Mouse (Mus musculus) brain, embryonic 14.5 days (tissue): Measurements from ENCODE around the gene Nfe2l2.
A peak's percentile ranks its signal among the peaks of the same experiment; 100 is the strongest.

Experiments
- CTCF ChIP-seq: fragments of 200-500 bp; IDR thresholded peaks from 2 replicates; pipeline ENCODE4 v1.5.1; 2012; ENCODE audit warnings: inconsistent platforms, mild to moderate bottlenecking, moderate library complexity, borderline replicate concordance; ENCODE audit not compliant: insufficient read depth, insufficient read length; ENCODE audit errors: extremely low read depth
- POLR2A ChIP-seq: fragments of 200-500 bp; IDR thresholded peaks from 2 replicates; pipeline ENCODE4 v1.6.1; 2012; ENCODE audit warnings: mild to moderate bottlenecking, inconsistent platforms, borderline replicate concordance; ENCODE audit not compliant: poor library complexity, insufficient read depth, insufficient read length, severe bottlenecking; ENCODE audit errors: extremely low read depth

GRCm38 (mm10) chr2:75659629-75659960, 44.8 kb downstream of the Nfe2l2 start:
- TF ChIP-seq CTCF (no peak), POLR2A (peak; percentile 44)
